Mouse (Mus musculus) gastrocnemius, adult 2 months (tissue): ENCODE measurements at regions not wholly inside any gene's neighbourhood (a gene's known extent, or its start where the extent isn't known, plus 50 kb on each side); places are given as distances from the start of the nearest gene placed in this dataset.
"Not testable (repeated sequence)": the region's sequence is repeated elsewhere in the genome, so short reads cannot be mapped to it uniquely, and the experiment has no call there.

Experiments
- DNase-seq: peaks from one replicate; pipeline ENCODE4 v3.0.0; 2022
- H3K27ac ChIP-seq: fragments of 200-600 bp; 2 replicates; pipeline ENCODE4 v1.8.1; 2022; ENCODE audit warnings: mild to moderate bottlenecking
- H3K4me3 ChIP-seq: fragments of 200-600 bp; 2 replicates; pipeline ENCODE4 v1.8.1; 2022; ENCODE audit warnings: mild to moderate bottlenecking, moderate library complexity
- CTCF ChIP-seq: fragments of 200-600 bp; IDR thresholded peaks from 2 replicates; pipeline ENCODE4 v1.8.1; 2022; ENCODE audit warnings: antibody characterized with exemption, mild to moderate bottlenecking, moderate library complexity
- intact Hi-C: fragments of 180-260 bp; cut with DNase I; formaldehyde crosslinking; loops from one replicate; pipeline ENCODE4 v1.15.1; 2025

DNA sequence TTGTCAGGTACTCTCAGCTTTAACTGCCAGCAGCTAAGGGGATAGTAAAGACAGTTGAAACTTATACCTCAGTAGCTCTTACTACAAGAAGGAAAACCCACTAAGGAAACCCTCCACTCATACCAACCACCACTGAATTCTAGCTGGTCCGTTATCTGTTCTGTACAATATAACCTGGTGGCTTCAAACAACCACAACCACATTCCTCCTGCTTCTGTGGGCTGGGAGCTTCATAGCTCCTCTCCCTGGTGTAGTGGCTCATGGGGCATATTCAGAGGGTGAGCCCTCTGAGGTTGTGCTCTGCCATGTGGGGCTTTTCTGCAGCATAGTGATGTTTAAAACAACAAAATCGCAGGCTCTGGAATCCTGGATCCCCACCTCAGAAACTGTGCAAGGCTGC is 110.0 kb upstream of the Arid1b start:
- no peak for DNase-seq
- no peak for TF ChIP-seq CTCF
- no peak overlapping the region for H3K4me3 ChIP-seq
- no peak overlapping the region for H3K27ac ChIP-seq
- intact Hi-C loops, result no loop called here

DNA sequence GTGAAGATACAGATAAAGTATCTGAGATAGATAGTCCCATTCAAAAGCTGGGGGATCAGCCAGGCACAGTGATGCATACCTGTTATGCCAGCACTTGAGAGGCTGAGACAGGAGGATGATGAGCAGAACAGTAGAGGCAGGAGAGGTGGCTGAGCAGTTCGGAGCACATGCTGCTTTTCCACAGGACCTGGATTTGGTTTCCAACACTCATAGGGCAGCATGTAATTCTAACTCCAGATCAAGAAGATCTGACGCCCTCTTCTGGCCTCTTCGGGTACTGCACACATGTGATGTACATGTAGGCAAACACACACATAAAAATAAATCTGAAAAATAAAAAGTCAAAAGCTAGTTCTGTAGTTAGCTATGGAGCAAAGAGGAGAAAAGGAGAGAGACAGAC is 109.4 kb upstream of the Arid1b start:
- H3K27ac ChIP-seq, result no peak overlapping the region
- intact Hi-C loops, result no loop called here
- no peak overlapping the region for H3K4me3 ChIP-seq
- no peak for DNase-seq
- TF ChIP-seq CTCF, result peak; percentile 37; the same call in 1 of the 2 replicates

DNA sequence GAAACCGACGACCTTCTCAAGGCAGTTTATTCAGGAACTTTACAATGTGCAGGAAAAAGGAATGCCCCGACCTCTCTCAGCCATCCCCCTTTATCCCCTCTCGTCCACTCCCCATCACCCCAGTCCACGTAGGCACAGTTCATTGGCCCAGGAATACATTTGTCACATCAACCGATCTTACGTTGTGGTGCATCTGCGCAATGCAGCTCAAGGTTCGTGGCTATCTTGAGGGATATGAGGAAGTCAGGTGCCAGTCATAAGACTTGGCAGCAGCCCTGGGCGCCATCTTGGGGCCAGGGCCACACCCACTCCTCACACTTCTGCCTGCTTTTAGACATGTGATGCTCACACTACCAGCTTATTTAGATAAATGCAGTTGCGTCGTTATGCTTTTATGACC is 106.8 kb upstream of the Arid1b start:
- DNase-seq, H3K4me3 ChIP-seq, intact Hi-C loops, H3K27ac ChIP-seq: not testable (repeated sequence)

DNA sequence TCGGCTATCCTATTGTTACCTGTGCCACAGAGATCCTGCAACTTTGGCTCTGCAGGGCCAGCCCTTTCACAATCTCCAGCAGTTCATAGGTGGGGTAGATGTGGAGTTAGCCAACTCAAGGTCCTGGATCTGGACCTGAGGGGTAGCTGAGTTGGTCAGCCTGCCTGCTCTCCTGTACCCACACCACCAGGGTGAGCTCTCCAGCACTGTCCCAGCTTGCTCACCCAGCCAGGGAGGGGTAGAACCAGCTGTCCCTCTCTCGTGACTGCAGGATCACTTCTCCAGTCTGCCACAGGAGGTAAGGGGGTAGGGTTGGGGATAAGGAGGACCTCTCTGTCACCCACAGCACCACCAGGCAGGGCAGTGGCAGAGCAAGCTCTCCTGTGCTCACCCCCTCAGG is 104.6 kb upstream of the Arid1b start:
- no peak overlapping the region for H3K27ac ChIP-seq
- intact Hi-C loops, result no loop called here
- no peak overlapping the region for H3K4me3 ChIP-seq
- peak; percentile 25; the same call in 1 of the 2 replicates for TF ChIP-seq CTCF
- DNase-seq, result peak; percentile 32

DNA sequence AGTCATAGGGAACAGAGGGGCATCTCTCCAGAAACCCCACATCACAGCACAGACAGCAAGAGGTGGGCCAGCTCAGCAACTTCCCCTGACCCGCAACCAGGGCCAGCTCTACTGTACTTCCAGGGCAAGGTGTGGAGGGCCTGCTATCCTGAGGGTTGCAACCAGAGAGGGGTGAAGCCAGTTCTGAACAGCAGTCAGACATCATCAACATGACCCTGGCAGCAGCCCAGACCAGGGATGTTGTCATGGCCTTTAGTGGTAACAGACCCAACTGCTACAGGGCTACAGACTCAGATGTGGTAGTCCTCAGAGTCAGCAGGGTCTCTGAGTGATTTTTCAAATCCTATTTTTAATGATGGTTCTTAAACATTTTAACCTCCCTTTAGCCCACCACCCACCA is 104.0 kb upstream of the Arid1b start:
- TF ChIP-seq CTCF, result no peak
- no peak for DNase-seq
- Histone ChIP-seq H3K4me3 (no peak overlapping the region), H3K27ac (no peak overlapping the region)
- intact Hi-C loops, result no loop called here

DNA sequence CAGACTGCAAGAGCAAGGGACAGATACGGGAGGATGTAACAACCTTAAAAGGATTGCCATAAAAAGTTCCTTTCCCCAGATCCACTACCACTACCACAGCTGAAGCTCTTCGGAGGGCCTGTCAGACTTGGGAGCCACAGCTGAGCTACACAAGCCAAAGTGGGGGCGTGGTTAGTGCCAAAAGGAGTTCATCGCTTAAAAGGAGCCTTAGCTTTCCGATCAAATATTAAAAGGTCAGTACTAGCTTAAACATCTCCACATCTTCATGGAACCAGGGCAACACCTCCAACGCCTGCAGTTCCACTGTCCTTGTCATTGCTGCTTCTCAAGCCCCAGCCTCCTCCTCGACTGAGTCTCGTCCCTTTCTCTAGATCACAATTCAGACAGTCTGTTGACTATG is 102.6 kb upstream of the Arid1b start:
- no peak for TF ChIP-seq CTCF
- Histone ChIP-seq H3K4me3 (no peak overlapping the region), H3K27ac (no peak overlapping the region)
- intact Hi-C loops, result no loop called here
- DNase-seq, result no peak

DNA sequence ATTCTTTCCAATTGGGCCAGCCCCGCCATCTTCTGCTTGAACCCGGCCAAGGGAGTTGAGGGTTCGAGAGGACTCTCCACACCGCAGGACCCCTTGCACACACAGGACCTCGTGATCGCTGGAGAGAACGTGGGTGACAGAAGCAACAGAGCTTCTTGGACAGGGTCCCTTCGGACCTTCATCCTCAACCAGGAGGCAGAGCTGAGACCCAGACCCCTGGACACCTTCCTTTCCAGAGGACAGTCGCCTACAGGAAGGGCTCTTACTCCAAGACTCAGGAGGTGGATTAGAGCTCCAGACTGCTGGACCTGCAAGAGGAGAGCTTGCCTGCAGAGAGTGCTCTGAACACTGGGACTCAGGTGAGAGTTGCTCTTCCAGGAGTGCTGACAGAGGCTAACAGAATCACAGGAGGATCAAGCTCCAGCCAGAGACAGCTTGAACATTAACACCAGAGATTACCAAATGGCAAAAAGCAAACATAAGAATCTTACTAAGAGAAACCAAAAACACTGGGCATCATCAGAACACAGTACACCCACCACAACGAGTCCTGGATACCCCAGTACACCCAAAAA is 99.3 kb upstream of the Arid1b start:
- intact Hi-C loops, H3K27ac ChIP-seq, DNase-seq, H3K4me3 ChIP-seq: not testable (repeated sequence)

DNA sequence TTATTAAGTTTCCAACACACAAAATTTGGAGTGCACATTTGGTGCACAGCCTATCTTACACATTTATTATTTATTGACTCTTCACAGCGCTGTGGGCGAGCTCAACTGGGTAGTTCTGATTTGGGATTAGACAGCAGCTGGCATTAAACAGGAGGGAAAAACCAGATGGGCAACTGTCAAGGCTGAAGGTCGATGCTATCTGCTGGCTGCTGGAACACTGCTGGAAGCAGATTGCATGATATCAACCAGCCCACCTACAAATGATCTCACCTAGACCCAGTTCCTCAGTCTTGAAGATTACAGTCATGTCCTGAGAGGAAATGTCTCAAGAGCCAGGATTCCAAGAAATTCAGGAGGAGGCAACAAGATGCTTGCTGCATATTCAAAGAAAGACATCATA is 91.0 kb upstream of the Arid1b start:
- intact Hi-C loops, result no loop called here
- Histone ChIP-seq H3K4me3 (no peak overlapping the region), H3K27ac (no peak overlapping the region)
- no peak for DNase-seq
- no peak for TF ChIP-seq CTCF

DNA sequence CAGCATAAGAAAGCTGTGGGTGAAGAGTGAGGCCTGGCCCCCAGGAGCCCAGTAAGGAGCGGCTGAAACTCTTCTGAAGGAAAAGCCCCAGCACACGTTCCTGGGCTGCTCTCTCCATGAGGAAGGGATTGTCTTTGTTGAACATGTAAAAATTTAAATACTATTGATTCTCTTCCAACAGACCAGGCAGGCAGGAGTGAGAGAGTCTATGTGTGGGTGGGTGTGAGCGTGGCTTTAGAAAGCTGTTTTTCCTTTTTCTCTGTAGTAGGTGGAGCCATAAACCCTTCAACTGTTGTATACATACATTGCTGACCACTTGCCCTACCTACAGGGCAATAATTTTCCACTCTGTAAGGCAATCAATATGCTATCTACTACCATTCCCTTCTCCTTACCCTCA is 87.6 kb upstream of the Arid1b start:
- intact Hi-C loops, result loop anchor here (5.0 kb wide), 2 partner anchors 71 to 129 kb away; no protein-coding TSS in a partner anchor
- TF ChIP-seq CTCF, result no peak
- H3K4me3 ChIP-seq, result no peak overlapping the region
- peak overlapping the region; percentile 97 for H3K27ac ChIP-seq
- no peak for DNase-seq

DNA sequence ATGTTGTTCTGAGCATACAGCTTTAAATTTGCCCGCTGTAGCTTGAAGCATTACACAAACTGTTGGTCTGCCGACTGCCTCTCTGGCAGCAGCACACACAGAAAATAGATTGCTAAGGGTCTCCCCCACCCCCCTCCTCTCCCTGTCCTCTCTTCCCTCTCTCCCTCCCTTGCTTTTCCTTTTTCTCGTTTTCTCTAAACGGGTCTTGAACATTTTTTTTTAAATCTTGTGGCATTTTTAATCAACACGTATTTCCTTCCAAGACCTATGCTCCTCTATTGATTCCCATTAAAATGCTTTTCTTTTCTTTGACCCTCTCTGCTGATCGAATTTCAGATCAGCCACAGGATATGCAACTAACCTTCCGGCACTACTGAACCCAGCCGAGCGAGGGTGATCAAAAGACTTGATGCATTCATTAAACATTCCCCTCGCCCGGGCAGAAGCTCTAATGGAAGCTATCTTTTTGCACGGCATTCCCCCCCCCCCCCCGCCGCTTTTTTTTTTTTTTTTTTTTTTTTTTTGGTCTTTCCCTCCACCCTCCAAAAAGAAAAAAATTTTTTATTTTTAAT is 86.9 kb upstream of the Arid1b start:
- peak; percentile 53 for DNase-seq
- H3K27ac ChIP-seq, result peak overlapping the region; percentile 97
- intact Hi-C loops, result loop anchor here (5.0 kb wide), 2 partner anchors 70 to 130 kb away; no protein-coding TSS in a partner anchor
- TF ChIP-seq CTCF, result peak; percentile 28; the same call in 1 of the 2 replicates
- peak overlapping the region; percentile 85 for H3K4me3 ChIP-seq

DNA sequence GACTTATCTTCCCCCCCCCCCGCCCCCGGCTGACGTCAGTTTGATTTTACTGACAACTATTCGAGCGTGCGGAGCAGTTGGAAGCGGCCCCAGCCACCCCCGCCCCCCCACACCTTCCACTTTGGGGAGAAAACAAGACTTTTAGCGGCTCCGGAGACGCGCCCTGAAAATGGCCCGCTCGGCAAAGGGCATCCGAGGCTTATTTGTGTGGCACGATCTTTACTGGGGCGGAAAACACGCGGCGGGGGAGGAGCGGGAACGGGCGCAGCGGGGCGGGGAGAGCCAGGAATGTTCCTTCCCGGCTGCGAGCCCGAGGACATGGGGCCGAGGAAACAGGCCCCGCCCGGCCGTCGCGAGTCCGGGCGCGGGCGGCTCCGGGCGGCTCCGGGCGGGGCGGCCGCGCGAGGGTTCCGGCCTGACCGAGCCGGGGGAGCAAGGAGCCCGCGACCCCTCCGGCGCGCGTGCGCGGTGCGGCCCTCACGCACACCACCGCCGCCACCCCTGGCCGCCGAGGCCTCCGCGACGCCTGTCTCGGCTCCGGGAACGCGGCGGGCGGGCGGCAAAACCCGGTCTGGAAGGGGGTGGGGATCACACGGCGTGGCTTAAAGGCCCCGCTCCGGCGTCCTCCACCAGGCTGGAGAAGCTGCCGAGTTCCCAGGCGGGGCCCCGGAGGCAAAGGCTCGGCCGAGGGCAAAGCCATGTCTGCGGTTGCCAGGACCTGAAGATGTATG is 86.1 kb upstream of the Arid1b start:
- intact Hi-C loops, result loop anchor here (1.0 to 5.0 kb wide), 3 partner anchors 69 to 131 kb away; partner anchors contain the start of gene Arid1b
- peak; percentile 98 for DNase-seq
- TF ChIP-seq CTCF, result no peak
- peak overlapping the region; percentile 85 for H3K4me3 ChIP-seq
- peak overlapping the region; percentile 97 for H3K27ac ChIP-seq

DNA sequence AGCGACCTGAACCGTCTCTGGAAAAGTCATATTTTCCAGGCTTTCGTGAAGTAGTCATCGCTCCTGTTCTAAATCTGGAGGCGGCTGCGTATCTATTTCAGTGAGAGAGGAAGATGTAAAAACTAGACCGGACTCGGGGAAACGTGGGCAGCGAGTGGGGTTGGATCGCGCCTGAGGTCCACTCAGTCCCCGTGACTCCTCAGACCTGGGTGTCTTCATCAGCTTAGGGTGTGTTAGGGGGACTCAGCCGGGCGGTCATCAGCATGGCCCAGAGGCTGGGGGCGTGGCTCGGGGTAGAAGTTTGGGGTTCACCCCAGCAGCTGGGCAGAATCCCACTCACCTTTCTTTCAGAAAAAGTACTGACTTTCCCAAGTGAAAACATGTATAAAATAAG is 85.6 kb upstream of the Arid1b start:
- Histone ChIP-seq H3K4me3 (peak overlapping the region; percentile 85), H3K27ac (peak overlapping the region; percentile 97)
- TF ChIP-seq CTCF, result no peak
- intact Hi-C loops, result loop anchor here (1.0 to 5.0 kb wide), 3 partner anchors 69 to 131 kb away; partner anchors contain the start of gene Arid1b
- peak; percentile 69 for DNase-seq

DNA sequence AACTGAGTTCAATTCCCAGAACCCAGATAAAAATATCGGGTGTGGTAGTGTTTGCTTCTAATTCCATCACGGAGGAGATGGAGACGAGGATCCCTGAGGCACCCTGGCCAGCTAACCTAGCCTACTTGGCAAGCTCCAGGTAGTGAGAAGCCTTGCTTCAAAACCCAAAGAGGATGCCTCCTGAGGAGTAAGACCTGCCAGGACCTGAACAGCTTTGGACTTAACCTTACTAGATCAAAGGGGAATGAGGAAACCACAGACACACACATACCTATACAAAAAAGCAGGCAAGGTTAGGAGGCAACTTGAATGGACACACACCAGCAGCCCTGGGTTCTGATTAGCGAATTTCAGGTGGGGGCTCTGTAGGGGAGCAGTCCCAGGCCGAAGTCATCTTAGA is 84.0 kb upstream of the Arid1b start:
- no peak overlapping the region for H3K4me3 ChIP-seq
- peak overlapping the region; percentile 97; the same call in 1 of the 2 replicates for H3K27ac ChIP-seq
- no peak for TF ChIP-seq CTCF
- intact Hi-C loops, result loop anchor here (5.0 kb wide), 1 partner anchor 277 kb away; no protein-coding TSS in a partner anchor
- peak; percentile 40 for DNase-seq
